Mouse (Mus musculus): ENCODE measurements around the gene Myd88. TPM values are rescaled to one million over a fixed set of nuclear protein-coding genes. Genes with fewer than 3 reads are reported as not detected.
"Not testable (repeated sequence)": the region's sequence is repeated elsewhere in the genome, so short reads cannot be mapped to it uniquely, and the experiment has no call there.

Gene Myd88
- 25.8 and 27.7 TPM in 2 replicates for polyA plus RNA-seq (2011; ENCODE audit: insufficient read length, low read depth, missing spikeins)

- Histone ChIP-seq H3K27ac (ENCODE audit: insufficient read depth, low read length) (peak within 1 kb of the TSS; percentile 99), H3K4me3 (ENCODE audit: insufficient read depth, low read length) (peak within 1 kb of the TSS; percentile 74), H3K4me1 (ENCODE audit: control insufficient read depth, insufficient read depth, low read length) (0 out of 2 replicates have a peak, but pooled peaks cover 5% of the 10 kb centered on the region)
- peak; percentile 84 for TF ChIP-seq POLR2A (IDR thresholded peaks at IDR 0.05; ENCODE audit: low read depth, low read length)
- no peak for TF ChIP-seq CTCF (IDR thresholded peaks at IDR 0.05; ENCODE audit: borderline replicate concordance, insufficient read depth, low read length)
Measured at GRCm38 (mm10) chr9:119340909-119341816, at the start of gene Myd88. TSS of gene Myd88 (minus strand) at chr9:119341411.

DNA sequence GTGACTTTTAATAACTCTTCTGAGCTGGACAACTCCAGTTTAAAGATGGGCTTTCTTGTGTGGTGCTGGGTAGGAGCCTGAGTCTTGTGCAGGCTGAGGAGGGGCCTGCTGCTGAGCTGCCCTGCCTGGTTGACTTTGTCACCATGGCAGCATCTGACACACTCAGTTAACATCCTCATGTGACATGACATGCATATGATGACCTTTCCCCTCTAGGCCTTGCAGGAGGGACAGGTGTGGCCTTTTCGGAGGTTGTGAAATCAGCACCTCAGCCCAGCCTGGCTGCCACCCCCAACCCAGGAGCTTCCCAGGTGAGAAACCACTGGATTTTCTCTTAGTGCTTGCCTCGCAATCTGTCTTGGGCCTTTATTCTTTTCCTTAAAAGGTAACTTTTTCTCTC is 49.0 kb upstream of the Myd88 start:
- H3K4me1 ChIP-seq (ENCODE audit: control insufficient read depth, insufficient read depth, low read length), result no peaks in the 10 kb centered on the region
- no peak overlapping the region for H3K4me3 ChIP-seq (ENCODE audit: insufficient read depth, low read length)
- TF ChIP-seq CTCF (IDR thresholded peaks at IDR 0.05; ENCODE audit: borderline replicate concordance, insufficient read depth, low read length), result no peak
- no peak for TF ChIP-seq POLR2A (IDR thresholded peaks at IDR 0.05; ENCODE audit: low read depth, low read length)
- no peak overlapping the region for H3K27ac ChIP-seq (ENCODE audit: insufficient read depth, low read length)

- TF ChIP-seq POLR2A (IDR thresholded peaks at IDR 0.05; ENCODE audit: low read depth, low read length) (no peak), CTCF (IDR thresholded peaks at IDR 0.05; ENCODE audit: borderline replicate concordance, insufficient read depth, low read length) (no peak)
- Histone ChIP-seq H3K4me1 (ENCODE audit: control insufficient read depth, insufficient read depth, low read length) (no peaks in the 10 kb centered on the region), H3K4me3 (ENCODE audit: insufficient read depth, low read length) (no peak overlapping the region), H3K27ac (ENCODE audit: insufficient read depth, low read length) (no peak overlapping the region)
Measured at GRCm38 (mm10) chr9:119388956-119389355, 47.7 kb upstream of the Myd88 start.

- TF ChIP-seq POLR2A (IDR thresholded peaks at IDR 0.05; ENCODE audit: low read depth, low read length) (no peak), CTCF (IDR thresholded peaks at IDR 0.05; ENCODE audit: borderline replicate concordance, insufficient read depth, low read length) (no peak)
- H3K27ac ChIP-seq (ENCODE audit: insufficient read depth, low read length), result no peak overlapping the region
- H3K4me3 ChIP-seq (ENCODE audit: insufficient read depth, low read length), result no peak overlapping the region
- no peaks in the 10 kb centered on the region for H3K4me1 ChIP-seq (ENCODE audit: control insufficient read depth, insufficient read depth, low read length)
Measured at GRCm38 (mm10) chr9:119382603-119383002, 41.4 kb upstream of the Myd88 start.

GRCm38 (mm10) chr9:119378231-119378630 is 37.0 kb upstream of the Myd88 start:
- no peak overlapping the region for H3K4me3 ChIP-seq (ENCODE audit: insufficient read depth, low read length)
- no peaks in the 10 kb centered on the region for H3K4me1 ChIP-seq (ENCODE audit: control insufficient read depth, insufficient read depth, low read length)
- no peak overlapping the region for H3K27ac ChIP-seq (ENCODE audit: insufficient read depth, low read length)
- TF ChIP-seq POLR2A (IDR thresholded peaks at IDR 0.05; ENCODE audit: low read depth, low read length) (no peak), CTCF (IDR thresholded peaks at IDR 0.05; ENCODE audit: borderline replicate concordance, insufficient read depth, low read length) (no peak)

- Histone ChIP-seq H3K4me1 (ENCODE audit: control insufficient read depth, insufficient read depth, low read length) (0 out of 2 replicates have a peak, but pooled peaks cover 2% of the 10 kb centered on the region), H3K27ac (ENCODE audit: insufficient read depth, low read length) (no peak overlapping the region)
- TF ChIP-seq POLR2A (IDR thresholded peaks at IDR 0.05; ENCODE audit: low read depth, low read length) (no peak), CTCF (IDR thresholded peaks at IDR 0.05; ENCODE audit: borderline replicate concordance, insufficient read depth, low read length) (no peak)
Measured at GRCm38 (mm10) chr9:119375556-119375955, 34.3 kb upstream of the Myd88 start.

GRCm38 (mm10) chr9:119375008-119375407 is 33.8 kb upstream of the Myd88 start:
- no peak overlapping the region for H3K27ac ChIP-seq (ENCODE audit: insufficient read depth, low read length)
- 0 out of 2 replicates have a peak, but pooled peaks cover 2% of the 10 kb centered on the region for H3K4me1 ChIP-seq (ENCODE audit: control insufficient read depth, insufficient read depth, low read length)

More at GRCm38 (mm10) chr9:119375556-119375955, 34.3 kb upstream of the Myd88 start:
- no peak overlapping the region for H3K4me3 ChIP-seq (ENCODE audit: insufficient read depth, low read length)

DNA sequence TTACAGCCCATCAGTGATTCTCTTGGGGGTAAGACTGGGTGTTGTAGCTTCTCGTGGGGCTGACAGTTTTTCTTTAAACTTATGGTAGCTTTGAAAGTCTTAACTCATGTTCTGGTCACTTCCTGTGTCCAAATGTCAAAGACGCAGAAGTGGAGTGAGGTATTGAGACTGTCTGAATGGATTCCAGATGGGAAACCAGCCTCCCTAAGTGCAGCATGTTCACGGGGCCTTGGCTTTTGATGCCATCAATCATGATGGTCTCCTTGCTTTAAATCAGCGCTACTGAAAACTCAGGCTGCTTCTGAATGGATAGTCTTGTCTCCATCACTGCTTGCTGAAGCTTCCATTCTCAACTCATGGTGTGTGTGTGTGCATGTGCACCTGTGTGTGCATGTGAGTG is 30.0 kb upstream of the Myd88 start:
- Histone ChIP-seq H3K27ac (ENCODE audit: insufficient read depth, low read length) (no peak overlapping the region), H3K4me1 (ENCODE audit: control insufficient read depth, insufficient read depth, low read length) (0 out of 2 replicates have a peak, but pooled peaks cover 2% of the 10 kb centered on the region)
- TF ChIP-seq POLR2A (IDR thresholded peaks at IDR 0.05; ENCODE audit: low read depth, low read length), result no peak
- TF ChIP-seq CTCF (IDR thresholded peaks at IDR 0.05; ENCODE audit: borderline replicate concordance, insufficient read depth, low read length), result no peak

More at GRCm38 (mm10) chr9:119375008-119375407, 33.8 kb upstream of the Myd88 start:
- TF ChIP-seq CTCF (IDR thresholded peaks at IDR 0.05; ENCODE audit: borderline replicate concordance, insufficient read depth, low read length), result no peak
- TF ChIP-seq POLR2A (IDR thresholded peaks at IDR 0.05; ENCODE audit: low read depth, low read length), result no peak
- H3K4me3 ChIP-seq (ENCODE audit: insufficient read depth, low read length), result no peak overlapping the region

GRCm38 (mm10) chr9:119370770-119371169 is 29.6 kb upstream of the Myd88 start:
- not testable (repeated sequence) for H3K27ac ChIP-seq (ENCODE audit: insufficient read depth, low read length); H3K4me1 ChIP-seq (ENCODE audit: control insufficient read depth, insufficient read depth, low read length); H3K4me3 ChIP-seq (ENCODE audit: insufficient read depth, low read length)

More for the DNA sequence above, 30.0 kb upstream of the Myd88 start:
- no peak overlapping the region for H3K4me3 ChIP-seq (ENCODE audit: insufficient read depth, low read length)

DNA sequence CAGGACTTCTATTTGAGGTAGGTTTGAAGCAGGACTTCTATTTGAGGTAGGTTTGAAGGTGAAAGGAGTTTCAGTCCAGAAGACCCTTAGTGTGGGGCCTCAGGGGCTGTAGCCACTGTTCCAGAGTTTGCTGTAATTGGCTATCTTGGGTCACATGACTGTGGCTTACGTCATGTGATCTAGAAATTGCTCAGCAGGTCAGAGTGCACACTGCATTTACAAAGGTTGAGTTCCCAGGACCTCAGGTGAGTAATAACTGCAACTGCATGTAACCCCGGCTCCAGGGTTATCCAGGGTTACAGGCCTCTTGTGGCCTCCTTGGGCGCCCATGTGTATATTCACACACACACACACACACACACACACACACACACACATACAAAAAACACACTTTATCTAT is 27.2 kb upstream of the Myd88 start:
- no peak overlapping the region for H3K27ac ChIP-seq (ENCODE audit: insufficient read depth, low read length)
- TF ChIP-seq POLR2A (IDR thresholded peaks at IDR 0.05; ENCODE audit: low read depth, low read length) (no peak), CTCF (IDR thresholded peaks at IDR 0.05; ENCODE audit: borderline replicate concordance, insufficient read depth, low read length) (no peak)
- H3K4me1 ChIP-seq (ENCODE audit: control insufficient read depth, insufficient read depth, low read length), result 0 out of 2 replicates have a peak, but pooled peaks cover 2% of the 10 kb centered on the region
- H3K4me3 ChIP-seq (ENCODE audit: insufficient read depth, low read length), result no peak overlapping the region
